Comparison of ENCODE assay signal across 17 mouse cellular contexts in the genomic region with DNA sequence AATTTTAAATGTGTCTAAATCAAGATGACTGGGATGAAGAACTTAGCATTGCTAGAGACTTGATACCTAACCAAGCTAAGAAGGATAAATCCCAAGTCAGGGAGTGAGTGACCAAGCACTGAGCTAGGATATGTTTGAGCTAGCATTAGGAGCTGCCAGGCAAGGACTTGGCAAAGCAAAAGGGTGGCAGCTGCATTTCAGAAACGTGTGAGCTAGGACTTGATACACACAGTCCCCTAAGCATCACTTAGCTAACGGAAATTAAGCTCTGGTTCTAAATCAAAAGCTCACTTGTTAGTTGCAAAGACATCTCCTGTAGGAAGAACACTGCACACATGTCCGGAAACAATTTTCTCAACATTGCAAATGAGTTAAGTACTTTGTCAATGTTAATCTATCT.
DNase-seq lines count a peak whose midpoint lies in the region; ATAC-seq lines count a peak whose summit lies in the region.
"Had no signal": no experiment of that assay in that cellular context is flagged by ENCODE, and none has a peak within 500 bp of the region (broad histone marks: within the 10 kb centered on the region; RNA-seq: fewer than 3 reads in every experiment).

No protein-coding gene starts in this region.

- no peak for DNase-seq in frontal cortex, postnatal 25 days (ENCODE audit: low spot score in 2 of 2)
- peak; percentile 95 for DNase-seq in brain, adult 2 months (ENCODE audit: low read depth, low spot score)
- DNase-seq in cerebellum, adult 11-12 months: peak; percentile 67
- peak; percentile 63 to 77 for DNase-seq in cerebellum, postnatal 14 days
- no peak for DNase-seq in urinary bladder, postnatal 36 days (ENCODE audit: low spot score in 2 of 2)
- DNase-seq in spleen, postnatal 14 days (ENCODE audit: low spot score in 2 of 2): no peak
- no peak for DNase-seq in urinary bladder, postnatal 4 days (ENCODE audit: low spot score in 2 of 2)
- DNase-seq: adrenal gland, postnatal 36 days; embryo, embryonic 11 days; gastrocnemius, adult 2 months; heart, postnatal 14 days; lung, adult 18-20 months; lung, postnatal 36 days; right cerebral cortex, postnatal 25 days had no signal

- ATAC-seq in frontal cortex, adult (ENCODE audit: low TSS enrichment): peak; percentile 64; the same call in 1 of the 2 replicates
- ATAC-seq: intestine, embryonic 15.5 days; midbrain, embryonic 16.5 days had no signal

Comparison
In these comparisons a context has a peak if more than half of its experiments do, and no peak if none do; other contexts are left out.
1. DNase-seq: peak in brain, adult 2 months (single experiment), cerebellum, adult 11-12 months (single experiment) and cerebellum, postnatal 14 days (2 of 2); none in frontal cortex, postnatal 25 days (0 of 2), urinary bladder, postnatal 36 days (0 of 2), spleen, postnatal 14 days (0 of 2) and urinary bladder, postnatal 4 days (0 of 2).